Mouse (Mus musculus): ENCODE data around the gene Eprs. TPM values are rescaled to one million over a fixed set of nuclear protein-coding genes. Genes with fewer than 3 reads are reported as not detected.

The Eprs gene
- polyA plus RNA-seq, 1 experiment from 2014 or later = 112 TPM

DNA sequence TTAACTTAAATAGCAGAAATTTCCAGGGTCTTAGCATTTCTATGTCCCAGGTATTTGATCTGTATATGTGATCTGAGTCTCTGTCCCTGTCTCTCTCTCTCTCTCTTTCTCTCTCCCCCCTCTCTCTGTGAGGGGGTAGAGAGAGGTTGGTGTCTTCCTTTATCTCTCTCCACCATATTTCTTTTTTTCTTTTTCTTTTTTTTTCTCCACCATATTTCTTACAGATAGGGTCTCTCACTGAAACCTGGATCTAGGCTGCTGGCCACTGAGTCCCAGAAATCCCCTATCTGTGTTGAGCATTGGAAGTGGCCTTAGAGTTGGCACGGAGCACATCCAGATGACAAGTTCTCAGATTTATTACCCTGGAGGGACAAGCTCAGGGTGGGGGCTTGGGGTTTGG, 110.6 kb downstream of the Eprs start:
- H3K9me3 ChIP-seq = no peaks in the 10 kb centered on the region
- H3K36me3 ChIP-seq = no peaks in the 10 kb centered on the region
- 81% methylated on average over 1 of the region's 1 CpGs for WGBS
- H3K9ac ChIP-seq = no peak overlapping the region
- no peaks in the 10 kb centered on the region for H3K27me3 ChIP-seq (replicated peaks)
- peaks cover 23% of the 10 kb centered on the region for H3K4me1 ChIP-seq
- no peak overlapping the region for H3K4me2 ChIP-seq
- no peak overlapping the region for H3K4me3 ChIP-seq
- no peak for ATAC-seq (ENCODE audit: extremely low read depth, insufficient number of reproducible peaks, low FRiP score, low TSS enrichment)
- no peak overlapping the region for H3K27ac ChIP-seq (replicated peaks)

MicroRNA genes within 50 kb of the gene (microRNA counts, 519-probe panel; counts per million panel counts)
- microRNA mmu-miR-194 = 209 counts per million, percentile 61 among the panel's probes with 10 or more counts

Small RNAs within 50 kb of the gene (microRNA-seq; reads per million reads assigned to microRNA genes)
- 23.9 reads per million, percentile 36 among the genes with 10 or more reads in this experiment for gene Mir194-1
- 206 reads per million, percentile 64 among the genes with 10 or more reads in this experiment for gene Mir215

Other genes starting within 250 kb of the Eprs start
- 14.1 and 15.1 TPM in 2 replicates for gene Rab3gap2, start 158.9 kb upstream of the Eprs start, polyA plus RNA-seq (2015; fragmentation: Nextera tagmentation; extraction: Ambion mirVana)
- gene Iars2, start 33.6 kb upstream of the Eprs start, polyA plus RNA-seq (2015; fragmentation: Nextera tagmentation; extraction: Ambion mirVana) = 32.8 and 35.6 TPM in 2 replicates
- gene Bpnt1, start 30.9 kb upstream of the Eprs start, polyA plus RNA-seq (2015; fragmentation: Nextera tagmentation; extraction: Ambion mirVana) = 25.6 and 25.7 TPM in 2 replicates
- gene Slc30a10, start 91.8 kb downstream of the Eprs start, polyA plus RNA-seq (2015; fragmentation: Nextera tagmentation; extraction: Ambion mirVana) = 0.24 and 0.46 TPM in 2 replicates

Measured in heart, embryonic 13.5 days (tissue).